In the genomic region with DNA sequence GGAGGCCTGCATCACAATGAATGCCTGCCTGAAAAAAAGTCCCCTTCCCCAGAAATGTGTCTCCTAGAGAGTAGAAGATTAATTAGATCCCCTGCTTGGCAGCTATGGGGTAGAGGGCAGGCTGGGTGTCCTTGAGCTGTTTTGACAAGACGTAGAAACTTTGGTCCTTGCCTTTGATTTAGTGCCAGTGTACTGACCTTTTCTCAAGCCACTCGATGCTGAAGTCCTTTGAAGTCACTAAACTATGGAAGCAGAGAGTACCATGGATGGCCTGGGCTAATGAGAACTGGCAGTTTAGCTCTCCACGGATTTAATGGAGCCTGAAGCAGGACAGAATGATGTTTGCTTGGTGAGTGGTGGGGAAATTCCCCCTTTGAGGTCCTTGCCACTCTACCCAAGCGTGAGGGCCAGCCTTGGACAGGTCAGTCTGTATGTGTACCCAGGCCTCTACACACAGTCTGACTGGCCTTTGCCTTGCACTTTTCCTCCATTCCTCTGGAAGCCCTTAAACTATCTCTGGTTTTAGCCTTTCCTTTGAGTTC, we compare ENCODE assay signal across 19 mouse cellular contexts.
DNase-seq lines count a peak whose midpoint lies in the region; ATAC-seq and TF ChIP-seq lines count a peak whose summit lies in the region.
"Had no signal": no experiment of that assay in that cellular context is flagged by ENCODE, and none has a peak within 500 bp of the region (broad histone marks: within the 10 kb centered on the region; RNA-seq: fewer than 3 reads in every experiment).

No protein-coding gene starts in this region.

- H3K4me1 ChIP-seq in embryonic facial prominence, embryonic 11.5 days (ENCODE audit: control insufficient read depth, insufficient read depth, low read length) = no peaks in the 10 kb centered on the region
- no peaks in the 10 kb centered on the region for H3K4me1 ChIP-seq in embryonic facial prominence, embryonic 10.5 days
- H3K4me1 ChIP-seq in heart, embryonic 16.5 days (ENCODE audit: control insufficient read depth, insufficient read depth, low read length) = no peaks in the 10 kb centered on the region
- H3K4me1 ChIP-seq in lung, embryonic 14.5 days (ENCODE audit: insufficient read depth) = no peaks in the 10 kb centered on the region
- H3K4me1 ChIP-seq in lung, adult 2 months (ENCODE audit: control insufficient read depth, insufficient read depth, low read length) = no peaks in the 10 kb centered on the region
- H3K4me1 ChIP-seq: limb, embryonic 13.5 days; liver, embryonic 13.5 days; midbrain, embryonic 12.5 days; neural tube, embryonic 13.5 days had no signal

- H3K4me3 ChIP-seq in embryonic facial prominence, embryonic 11.5 days (ENCODE audit: low read depth, low read length) = no peak overlapping the region
- H3K4me3 ChIP-seq in embryonic facial prominence, embryonic 10.5 days = no peak overlapping the region
- H3K4me3 ChIP-seq in heart, embryonic 16.5 days (ENCODE audit: low read length) = no peak overlapping the region
- H3K4me3 ChIP-seq in lung, embryonic 14.5 days (ENCODE audit: low read depth, low read length) = no peak overlapping the region
- no peak overlapping the region for H3K4me3 ChIP-seq in lung, adult 2 months (replicated peaks; ENCODE audit: extremely low read depth, low read depth, low read length)
- H3K4me3 ChIP-seq: layer of hippocampus, adult 2 months; limb, embryonic 13.5 days; liver, embryonic 13.5 days; midbrain, embryonic 12.5 days; neural tube, embryonic 13.5 days had no signal

- H3K27me3 ChIP-seq in embryonic facial prominence, embryonic 11.5 days (ENCODE audit: control insufficient read depth, insufficient read depth, low read length) = no peaks in the 10 kb centered on the region
- H3K27me3 ChIP-seq in embryonic facial prominence, embryonic 10.5 days (replicated peaks; ENCODE audit: low read depth, poor library complexity, severe bottlenecking) = peaks cover 57% of the 10 kb centered on the region
- H3K27me3 ChIP-seq in heart, embryonic 16.5 days (ENCODE audit: control insufficient read depth, insufficient read depth, low read length) = no peaks in the 10 kb centered on the region
- H3K27me3 ChIP-seq in lung, embryonic 14.5 days (ENCODE audit: insufficient read depth, low read length) = no peaks in the 10 kb centered on the region
- H3K27me3 ChIP-seq: liver, embryonic 13.5 days had no signal

- ATAC-seq in embryonic facial prominence, embryonic 11.5 days (replicated peaks; ENCODE audit: insufficient number of reproducible peaks, low FRiP score, low TSS enrichment, low read depth) = 0 out of 2 replicates have a peak, but pooled peaks have one; percentile 34
- ATAC-seq in heart, embryonic 16.5 days (replicated peaks; ENCODE audit: extremely low read depth, insufficient read depth, low FRiP score) = no peak
- peak; percentile 52; the same call in 1 of the 2 replicates for ATAC-seq in lung, embryonic 14.5 days (ENCODE audit: insufficient read depth)

- no peak for TF ChIP-seq CTCF in lung, embryonic 14.5 days (IDR thresholded peaks at IDR 0.05; ENCODE audit: low read depth)
- no peak for TF ChIP-seq CTCF in lung, adult 2 months (IDR thresholded peaks at IDR 0.05; ENCODE audit: insufficient read depth, low read length)

- no peaks in the 10 kb centered on the region; the same call in 1 of the 2 replicates for H3K36me3 ChIP-seq in embryonic facial prominence, embryonic 11.5 days (replicated peaks; ENCODE audit: control insufficient read depth, insufficient read depth, low read depth, low read length)
- H3K36me3 ChIP-seq in embryonic facial prominence, embryonic 10.5 days (replicated peaks) = peaks cover 21% of the 10 kb centered on the region
- H3K36me3 ChIP-seq in heart, embryonic 16.5 days (ENCODE audit: control insufficient read depth, insufficient read depth) = no peaks in the 10 kb centered on the region
- no peaks in the 10 kb centered on the region for H3K36me3 ChIP-seq in lung, embryonic 14.5 days (ENCODE audit: insufficient read depth)
- H3K36me3 ChIP-seq: midbrain, embryonic 12.5 days; neural tube, embryonic 13.5 days had no signal

- no peak overlapping the region for H3K9ac ChIP-seq in embryonic facial prominence, embryonic 11.5 days (replicated peaks; ENCODE audit: low read length)
- H3K9ac ChIP-seq in heart, embryonic 16.5 days (ENCODE audit: low read length) = no peak overlapping the region
- H3K9ac ChIP-seq in lung, embryonic 14.5 days = no peak overlapping the region
- H3K9ac ChIP-seq: limb, embryonic 13.5 days; liver, embryonic 13.5 days; midbrain, embryonic 12.5 days; neural tube, embryonic 13.5 days had no signal

- H3K4me2 ChIP-seq in embryonic facial prominence, embryonic 11.5 days (ENCODE audit: low read depth, low read length) = no peak overlapping the region
- H3K4me2 ChIP-seq in heart, embryonic 16.5 days (ENCODE audit: low read depth, low read length) = no peak overlapping the region
- H3K4me2 ChIP-seq in lung, embryonic 14.5 days = no peak overlapping the region
- H3K4me2 ChIP-seq: limb, embryonic 13.5 days; liver, embryonic 13.5 days; midbrain, embryonic 12.5 days; neural tube, embryonic 13.5 days had no signal

- TF ChIP-seq POLR2A in lung, adult 2 months (IDR thresholded peaks at IDR 0.05; ENCODE audit: borderline replicate concordance, extremely low read depth, low read depth, low read length) = no peak

- DNase-seq in embryonic facial prominence, embryonic 11.5 days (ENCODE audit: low spot score) = no peak
- DNase-seq in embryonic facial prominence, embryonic 10.5 days (ENCODE audit: low spot score) = no peak
- no peak for DNase-seq in heart, postnatal 14 days
- peak; percentile 28 for DNase-seq in lung, embryonic 14.5 days
- no peak for DNase-seq in lung, adult 2 months
- peak; percentile 18 for DNase-seq in lung, postnatal 36 days
- DNase-seq: B cell, adult 2 months; cerebellum, adult 18-20 months; cerebellum, postnatal 25 days; kidney, adult 8-10 months; layer of hippocampus, postnatal 36 days; liver, embryonic 13.5 days; right cerebral cortex, adult 18-20 months had no signal

- intact Hi-C loops in heart, postnatal 14 days (cut with DNase I) = no loop called here

- WGBS in embryonic facial prominence, embryonic 11.5 days = 50% methylated on average over 4 of the region's 4 CpGs
- 69% methylated on average over 4 of the region's 4 CpGs for WGBS in embryonic facial prominence, embryonic 10.5 days
- 48% methylated on average over 4 of the region's 4 CpGs for WGBS in heart, embryonic 16.5 days
- WGBS in lung, embryonic 14.5 days = 31% methylated on average over 4 of the region's 4 CpGs
- WGBS in lung, adult 2 months = 54% methylated on average over 4 of the region's 4 CpGs

- H3K9me3 ChIP-seq in embryonic facial prominence, embryonic 11.5 days (replicated peaks; ENCODE audit: control insufficient read depth, low read length) = no peaks in the 10 kb centered on the region
- H3K9me3 ChIP-seq in embryonic facial prominence, embryonic 10.5 days = no peaks in the 10 kb centered on the region
- no peaks in the 10 kb centered on the region for H3K9me3 ChIP-seq in heart, embryonic 16.5 days (replicated peaks; ENCODE audit: control insufficient read depth, low read length)
- no peaks in the 10 kb centered on the region for H3K9me3 ChIP-seq in lung, embryonic 14.5 days (ENCODE audit: low read depth, low read length)
- H3K9me3 ChIP-seq: limb, embryonic 13.5 days; liver, embryonic 13.5 days; midbrain, embryonic 12.5 days; neural tube, embryonic 13.5 days had no signal

- no peak overlapping the region for H3K27ac ChIP-seq in embryonic facial prominence, embryonic 11.5 days (replicated peaks; ENCODE audit: low read depth, low read length)
- H3K27ac ChIP-seq in embryonic facial prominence, embryonic 10.5 days (replicated peaks) = no peak overlapping the region
- H3K27ac ChIP-seq in heart, embryonic 16.5 days (ENCODE audit: low read length) = peak overlapping the region; percentile 61
- H3K27ac ChIP-seq in lung, embryonic 14.5 days (ENCODE audit: low read depth) = no peak overlapping the region
- H3K27ac ChIP-seq: limb, embryonic 13.5 days; liver, embryonic 13.5 days; midbrain, embryonic 12.5 days; neural tube, embryonic 13.5 days; stomach, postnatal 0 days had no signal

Comparison
In these comparisons a context has a peak if more than half of its experiments do, and no peak if none do; other contexts are left out.
1. DNase-seq: peak in lung, embryonic 14.5 days (single experiment) and lung, postnatal 36 days (single experiment); none in embryonic facial prominence, embryonic 11.5 days (single experiment), embryonic facial prominence, embryonic 10.5 days (single experiment), heart, postnatal 14 days (0 of 2) and lung, adult 2 months (single experiment).